Mouse (Mus musculus): ENCODE results near the gene Efcab6. TPM values are rescaled to one million over a fixed set of nuclear protein-coding genes. Genes with fewer than 3 reads are reported as not detected.
"Not testable (repeated sequence)": the region's sequence is repeated elsewhere in the genome, so short reads cannot be mapped to it uniquely, and the experiment has no call there.

Gene Efcab6
- polyA plus RNA-seq (2015; fragmentation: Nextera tagmentation; extraction: Ambion mirVana): 0.57 and 1.3 TPM in 2 replicates

DNA sequence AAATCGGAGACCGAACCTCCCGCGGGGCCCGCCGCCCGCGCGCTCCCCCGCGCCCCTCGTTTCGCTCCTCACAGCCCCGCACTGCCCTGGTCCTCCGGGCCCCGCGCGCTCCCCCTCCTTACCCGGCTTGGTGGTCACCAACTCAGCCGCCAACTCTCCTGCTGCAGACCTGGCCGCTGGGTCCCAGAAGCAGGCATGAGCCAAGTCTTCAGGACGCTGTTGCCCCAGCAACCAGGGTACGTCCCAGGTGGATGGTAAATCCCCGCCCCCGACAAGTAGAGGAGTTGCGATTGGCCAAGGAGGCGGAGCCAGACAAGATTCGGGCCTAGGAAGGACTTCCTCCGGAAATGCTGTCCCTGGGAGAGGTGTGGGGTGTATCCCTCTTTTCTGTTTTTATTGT is at the start of gene Efcab6:
Gene Efcab6, minus strand, starts transcription at position 240 of the 400 bp plus-strand sequence.
- H3K27me3 ChIP-seq (ENCODE audit: control insufficient read depth, insufficient read depth, low read depth, low read length): peaks cover 34% of the 10 kb centered on the region

GRCm38 (mm10) chr15:84113873-84114272 is 48.7 kb upstream of the Efcab6 start:
- no peaks in the 10 kb centered on the region for H3K4me1 ChIP-seq (replicated peaks; ENCODE audit: control insufficient read depth, insufficient read depth, low read length)
- no peak overlapping the region for H3K4me3 ChIP-seq (ENCODE audit: low read length)
- no peak for ATAC-seq (ENCODE audit: low read depth)
- H3K4me2 ChIP-seq (ENCODE audit: low read depth, low read length): no peak overlapping the region
- no peak overlapping the region for H3K27ac ChIP-seq (ENCODE audit: low read length)
- H3K9ac ChIP-seq (ENCODE audit: low read length): no peak overlapping the region
- 61% methylated on average over 6 of the region's 6 CpGs for WGBS
- H3K36me3 ChIP-seq (ENCODE audit: control insufficient read depth, insufficient read depth, low read length): no peaks in the 10 kb centered on the region
- H3K9me3 ChIP-seq (ENCODE audit: control insufficient read depth, low read length): no peaks in the 10 kb centered on the region
- H3K27me3 ChIP-seq (ENCODE audit: control insufficient read depth, insufficient read depth, low read depth, low read length): no peaks in the 10 kb centered on the region

More for the DNA sequence above, at the start of gene Efcab6:
- H3K4me2 ChIP-seq (ENCODE audit: low read depth, low read length): peak within 1 kb of the TSS; percentile 31; the same call in 1 of the 2 replicates
- no peak within 1 kb of the TSS for H3K27ac ChIP-seq (ENCODE audit: low read length)
- H3K36me3 ChIP-seq (ENCODE audit: control insufficient read depth, insufficient read depth, low read length): no peaks in the 10 kb centered on the region
- ATAC-seq (ENCODE audit: low read depth): no peak
- no peaks in the 10 kb centered on the region for H3K4me1 ChIP-seq (replicated peaks; ENCODE audit: control insufficient read depth, insufficient read depth, low read length)
- no peak within 1 kb of the TSS for H3K9ac ChIP-seq (ENCODE audit: low read length)
- WGBS: 5% methylated on average over 23 of the region's 29 CpGs
- no peak within 1 kb of the TSS for H3K4me3 ChIP-seq (ENCODE audit: low read length)
- peaks cover 4% of the 10 kb centered on the region; the same call in 1 of the 2 replicates for H3K9me3 ChIP-seq (ENCODE audit: control insufficient read depth, low read length)

DNA sequence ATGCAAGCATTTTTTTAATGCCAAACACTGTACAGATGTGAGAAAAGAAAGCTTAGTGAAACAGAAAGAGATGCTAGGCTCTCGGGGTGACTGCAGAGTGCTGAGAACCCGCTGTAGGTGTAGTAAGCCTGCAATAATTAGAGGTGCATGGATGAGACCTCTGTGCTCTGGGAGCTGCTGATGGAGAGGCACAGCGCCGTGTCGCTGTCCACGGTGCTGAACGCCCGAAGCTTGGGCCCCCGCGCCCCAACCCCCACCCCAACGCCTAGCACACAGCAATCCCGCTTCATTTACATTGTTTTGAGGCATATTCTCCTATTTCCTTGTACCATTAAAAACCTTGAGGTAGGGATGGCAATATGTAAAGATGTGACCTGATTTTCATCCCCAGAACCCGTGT is 43.7 kb upstream of the Efcab6 start:
- peaks cover 28% of the 10 kb centered on the region for H3K27me3 ChIP-seq (ENCODE audit: control insufficient read depth, insufficient read depth, low read depth, low read length)
- no peak overlapping the region for H3K4me3 ChIP-seq (ENCODE audit: low read length)
- no peak for ATAC-seq (ENCODE audit: low read depth)
- no peaks in the 10 kb centered on the region for H3K9me3 ChIP-seq (ENCODE audit: control insufficient read depth, low read length)
- no peak overlapping the region for H3K9ac ChIP-seq (ENCODE audit: low read length)
- 3% methylated on average over 13 of the region's 13 CpGs for WGBS
- H3K4me2 ChIP-seq (ENCODE audit: low read depth, low read length): no peak overlapping the region
- H3K4me1 ChIP-seq (replicated peaks; ENCODE audit: control insufficient read depth, insufficient read depth, low read length): peaks cover 7% of the 10 kb centered on the region; the same call in 1 of the 2 replicates
- H3K36me3 ChIP-seq (ENCODE audit: control insufficient read depth, insufficient read depth, low read length): no peaks in the 10 kb centered on the region
- no peak overlapping the region for H3K27ac ChIP-seq (ENCODE audit: low read length)

- no peaks in the 10 kb centered on the region for H3K36me3 ChIP-seq (ENCODE audit: control insufficient read depth, insufficient read depth, low read length)
- 5% methylated on average over 12 of the region's 12 CpGs for WGBS
- H3K27ac ChIP-seq (ENCODE audit: low read length): no peak overlapping the region
- peaks cover 7% of the 10 kb centered on the region; the same call in 1 of the 2 replicates for H3K4me1 ChIP-seq (replicated peaks; ENCODE audit: control insufficient read depth, insufficient read depth, low read length)
- ATAC-seq (ENCODE audit: low read depth): no peak
- H3K9ac ChIP-seq (ENCODE audit: low read length): no peak overlapping the region
- H3K4me3 ChIP-seq (ENCODE audit: low read length): peak overlapping the region; percentile 55
- no peaks in the 10 kb centered on the region for H3K9me3 ChIP-seq (ENCODE audit: control insufficient read depth, low read length)
- peaks cover 28% of the 10 kb centered on the region for H3K27me3 ChIP-seq (ENCODE audit: control insufficient read depth, insufficient read depth, low read depth, low read length)
- H3K4me2 ChIP-seq (ENCODE audit: low read depth, low read length): peak overlapping the region; percentile 87; the same call in 1 of the 2 replicates
These were observed 40.8 kb upstream of the Efcab6 start for GRCm38 (mm10) chr15:84105924-84106500.

GRCm38 (mm10) chr15:84105105-84105923 is 40.1 kb upstream of the Efcab6 start, which contains the start of gene Sult4a1:
Gene Sult4a1, minus strand, starts transcription at chr15:84105754.
- Histone ChIP-seq H3K36me3 (ENCODE audit: control insufficient read depth, insufficient read depth, low read length) (no peaks in the 10 kb centered on the region), H3K9me3 (ENCODE audit: control insufficient read depth, low read length) (no peaks in the 10 kb centered on the region), H3K4me1 (replicated peaks; ENCODE audit: control insufficient read depth, insufficient read depth, low read length) (peaks cover 7% of the 10 kb centered on the region; the same call in 1 of the 2 replicates), H3K4me2 (ENCODE audit: low read depth, low read length) (peak within 1 kb of the TSS; percentile 87), H3K4me3 (ENCODE audit: low read length) (peak within 1 kb of the TSS; percentile 55), H3K27me3 (ENCODE audit: control insufficient read depth, insufficient read depth, low read depth, low read length) (peaks cover 28% of the 10 kb centered on the region), H3K9ac (ENCODE audit: low read length) (0 out of 2 replicates have a peak within 1 kb of the TSS, but pooled peaks have one; percentile 11), H3K27ac (ENCODE audit: low read length) (no peak within 1 kb of the TSS)
- 1% methylated on average over 76 of the region's 77 CpGs for WGBS
- ATAC-seq (ENCODE audit: low read depth): 0 out of 2 replicates have a peak, but pooled peaks have one; percentile 10

GRCm38 (mm10) chr15:84104626-84105025 is 39.4 kb upstream of the Efcab6 start:
- peaks cover 28% of the 10 kb centered on the region for H3K27me3 ChIP-seq (ENCODE audit: control insufficient read depth, insufficient read depth, low read depth, low read length)
- H3K36me3 ChIP-seq (ENCODE audit: control insufficient read depth, insufficient read depth, low read length): no peaks in the 10 kb centered on the region
- no peak overlapping the region for H3K27ac ChIP-seq (ENCODE audit: low read length)
- no peak overlapping the region for H3K4me3 ChIP-seq (ENCODE audit: low read length)
- H3K9me3 ChIP-seq (ENCODE audit: control insufficient read depth, low read length): no peaks in the 10 kb centered on the region
- peaks cover 7% of the 10 kb centered on the region; the same call in 1 of the 2 replicates for H3K4me1 ChIP-seq (replicated peaks; ENCODE audit: control insufficient read depth, insufficient read depth, low read length)
- no peak overlapping the region for H3K9ac ChIP-seq (ENCODE audit: low read length)
- WGBS: 74% methylated on average over 7 of the region's 7 CpGs
- H3K4me2 ChIP-seq (ENCODE audit: low read depth, low read length): no peak overlapping the region
- no peak for ATAC-seq (ENCODE audit: low read depth)

GRCm38 (mm10) chr15:84097536-84097935 is 32.4 kb upstream of the Efcab6 start:
- not testable (repeated sequence) for H3K4me2 ChIP-seq (ENCODE audit: low read depth, low read length); H3K4me3 ChIP-seq (ENCODE audit: low read length)
- WGBS: 81% methylated on average over 15 of the region's 15 CpGs

GRCm38 (mm10) chr15:84096051-84096450 is 30.9 kb upstream of the Efcab6 start:
- no peak overlapping the region for H3K4me2 ChIP-seq (ENCODE audit: low read depth, low read length)
- ATAC-seq (ENCODE audit: low read depth): no peak
- H3K27ac ChIP-seq (ENCODE audit: low read length): no peak overlapping the region
- WGBS: 70% methylated on average over 8 of the region's 8 CpGs
- H3K9me3 ChIP-seq (ENCODE audit: control insufficient read depth, low read length): no peaks in the 10 kb centered on the region
- no peaks in the 10 kb centered on the region for H3K27me3 ChIP-seq (ENCODE audit: control insufficient read depth, insufficient read depth, low read depth, low read length)
- no peaks in the 10 kb centered on the region for H3K4me1 ChIP-seq (replicated peaks; ENCODE audit: control insufficient read depth, insufficient read depth, low read length)
- no peaks in the 10 kb centered on the region for H3K36me3 ChIP-seq (ENCODE audit: control insufficient read depth, insufficient read depth, low read length)
- no peak overlapping the region for H3K9ac ChIP-seq (ENCODE audit: low read length)
- no peak overlapping the region for H3K4me3 ChIP-seq (ENCODE audit: low read length)

More at GRCm38 (mm10) chr15:84097536-84097935, 32.4 kb upstream of the Efcab6 start:
- not testable (repeated sequence) for H3K27ac ChIP-seq (ENCODE audit: low read length); H3K9ac ChIP-seq (ENCODE audit: low read length); ATAC-seq (ENCODE audit: low read depth); H3K9me3 ChIP-seq (ENCODE audit: control insufficient read depth, low read length); H3K36me3 ChIP-seq (ENCODE audit: control insufficient read depth, insufficient read depth, low read length); H3K4me1 ChIP-seq (replicated peaks; ENCODE audit: control insufficient read depth, insufficient read depth, low read length); H3K27me3 ChIP-seq (ENCODE audit: control insufficient read depth, insufficient read depth, low read depth, low read length)

- no peak overlapping the region for H3K4me2 ChIP-seq (ENCODE audit: low read depth, low read length)
- no peaks in the 10 kb centered on the region for H3K9me3 ChIP-seq (ENCODE audit: control insufficient read depth, low read length)
- WGBS: 57% methylated on average over 7 of the region's 7 CpGs
- H3K36me3 ChIP-seq (ENCODE audit: control insufficient read depth, insufficient read depth, low read length): no peaks in the 10 kb centered on the region
- no peaks in the 10 kb centered on the region for H3K4me1 ChIP-seq (replicated peaks; ENCODE audit: control insufficient read depth, insufficient read depth, low read length)
- no peaks in the 10 kb centered on the region for H3K27me3 ChIP-seq (ENCODE audit: control insufficient read depth, insufficient read depth, low read depth, low read length)
- no peak overlapping the region for H3K27ac ChIP-seq (ENCODE audit: low read length)
- no peak for ATAC-seq (ENCODE audit: low read depth)
- H3K9ac ChIP-seq (ENCODE audit: low read length): no peak overlapping the region
- no peak overlapping the region for H3K4me3 ChIP-seq (ENCODE audit: low read length)
These were observed 29.7 kb upstream of the Efcab6 start for GRCm38 (mm10) chr15:84094921-84095320.

Data from lung, embryonic 16.5 days (tissue).